Mouse (Mus musculus): ENCODE data around the gene Rpl9-ps1.

DNA sequence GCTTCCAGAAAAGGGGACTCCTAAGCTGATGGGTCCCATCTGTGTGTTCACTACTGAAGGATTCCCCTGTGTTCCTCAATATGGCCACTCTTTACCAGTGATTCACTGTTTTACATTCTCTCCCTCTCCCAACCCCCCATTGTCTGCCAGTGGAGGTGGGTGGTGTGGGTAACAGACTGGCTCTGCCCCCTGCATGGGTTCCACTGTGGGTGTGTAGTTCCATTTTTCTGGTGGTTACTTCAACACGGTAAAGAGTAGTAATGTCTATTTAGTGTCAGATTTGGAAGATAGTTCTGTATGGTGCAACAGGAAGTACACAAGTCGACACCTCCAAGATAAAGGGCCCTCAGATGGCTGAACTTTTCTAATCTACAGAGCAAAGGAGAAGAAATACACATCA lies 4.2 kb downstream of the Rpl9-ps1 start:
- no peak for TF ChIP-seq CTCF (conservative IDR thresholded peaks at IDR 0.05; ENCODE audit: insufficient read depth, insufficient read length, low read depth, low read length)
- TF ChIP-seq POLR2A (IDR thresholded peaks at IDR 0.05; ENCODE audit: low read depth, low read length) = no peak

Data from kidney, adult 2 months (tissue).